Mouse (Mus musculus) testis, postnatal 14 days (tissue): ENCODE data around the gene 1700010B08Rik.
"Not testable (repeated sequence)": the region's sequence is repeated elsewhere in the genome, so short reads cannot be mapped to it uniquely, and the experiment has no call there.

Experiments used
- DNase-seq: peaks from one replicate; pipeline ENCODE4 v3.0.0; 2021; ENCODE audit warnings: low spot score

The 1700010B08Rik gene

GRCm38 (mm10) chr2:173719115-173719514, at the start of gene 1700010B08Rik:
Gene 1700010B08Rik (plus strand): TSS chr2:173719415.
- not testable (repeated sequence) for DNase-seq

DNA sequence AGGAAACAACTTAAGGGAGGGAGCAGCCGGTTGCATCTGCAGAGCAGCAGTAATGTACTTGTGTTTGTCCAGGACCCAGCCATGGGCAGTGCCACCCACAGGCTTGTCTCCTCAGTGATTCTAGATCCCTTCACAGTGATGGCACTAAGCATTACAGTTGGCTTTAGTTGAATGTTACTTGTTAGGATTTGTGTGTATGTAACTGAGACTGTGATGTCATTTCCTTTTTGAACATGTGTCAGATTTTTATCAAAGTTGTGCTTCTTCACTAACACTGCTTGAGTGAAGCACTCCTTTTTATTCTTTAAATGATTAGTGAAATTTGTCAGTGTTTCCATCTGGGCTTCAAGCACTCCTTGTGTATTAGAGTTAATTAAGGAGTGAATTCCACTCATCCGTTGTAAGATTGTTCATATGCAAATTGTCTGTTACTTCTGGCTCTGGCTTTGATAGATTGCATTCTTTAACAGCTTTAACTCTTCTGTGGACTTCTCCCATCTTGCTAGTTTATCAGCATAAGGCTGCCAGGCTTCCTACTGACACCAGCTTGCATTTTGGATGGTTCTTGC, 46.8 kb upstream of the 1700010B08Rik start:
- DNase-seq: no peak

DNA sequence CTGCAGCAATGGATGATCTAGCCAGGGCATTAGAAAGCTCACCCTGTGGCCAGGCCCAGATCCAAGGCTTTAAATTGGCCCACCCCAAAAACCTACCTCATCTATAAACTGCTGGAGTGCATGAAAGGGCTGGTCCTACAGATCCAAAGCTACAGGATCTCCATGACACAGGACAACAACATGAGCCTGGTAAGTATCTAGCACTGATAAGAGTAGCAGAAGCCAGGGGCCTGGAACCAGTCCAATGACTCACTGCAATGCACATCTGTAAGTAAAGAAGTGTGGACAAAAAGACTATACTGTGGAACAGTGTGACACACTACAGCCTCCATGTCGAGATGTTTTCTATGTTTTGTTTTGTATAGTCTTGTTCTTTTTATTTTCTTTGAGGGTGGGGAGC, 45.7 kb upstream of the 1700010B08Rik start:
- DNase-seq: no peak

DNA sequence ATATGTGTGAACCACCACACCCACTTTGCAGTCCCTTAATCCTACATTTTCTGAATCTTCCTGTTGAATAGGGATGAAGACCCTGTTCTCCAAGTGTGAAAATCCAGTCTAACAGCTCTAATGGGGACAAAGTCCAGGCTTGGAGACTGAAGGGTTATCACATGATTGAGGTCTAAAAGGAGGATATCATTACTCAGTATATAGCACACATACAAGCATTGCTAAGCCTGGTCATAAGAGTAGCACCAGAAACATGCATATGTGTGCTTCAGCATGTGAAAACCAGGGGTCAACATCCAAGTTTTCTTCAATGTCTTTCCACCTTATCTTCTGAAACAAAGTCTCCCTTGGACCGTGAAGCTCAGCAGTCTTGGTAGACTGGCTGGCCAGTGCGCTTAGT, 40.6 kb upstream of the 1700010B08Rik start:
- DNase-seq: no peak

GRCm38 (mm10) chr2:173679217-173679616, 40.0 kb upstream of the 1700010B08Rik start:
- DNase-seq: no peak

GRCm38 (mm10) chr2:173680153-173680552, 39.1 kb upstream of the 1700010B08Rik start:
- DNase-seq: no peak

GRCm38 (mm10) chr2:173682773-173683172, 36.4 kb upstream of the 1700010B08Rik start:
- no peak for DNase-seq

DNA sequence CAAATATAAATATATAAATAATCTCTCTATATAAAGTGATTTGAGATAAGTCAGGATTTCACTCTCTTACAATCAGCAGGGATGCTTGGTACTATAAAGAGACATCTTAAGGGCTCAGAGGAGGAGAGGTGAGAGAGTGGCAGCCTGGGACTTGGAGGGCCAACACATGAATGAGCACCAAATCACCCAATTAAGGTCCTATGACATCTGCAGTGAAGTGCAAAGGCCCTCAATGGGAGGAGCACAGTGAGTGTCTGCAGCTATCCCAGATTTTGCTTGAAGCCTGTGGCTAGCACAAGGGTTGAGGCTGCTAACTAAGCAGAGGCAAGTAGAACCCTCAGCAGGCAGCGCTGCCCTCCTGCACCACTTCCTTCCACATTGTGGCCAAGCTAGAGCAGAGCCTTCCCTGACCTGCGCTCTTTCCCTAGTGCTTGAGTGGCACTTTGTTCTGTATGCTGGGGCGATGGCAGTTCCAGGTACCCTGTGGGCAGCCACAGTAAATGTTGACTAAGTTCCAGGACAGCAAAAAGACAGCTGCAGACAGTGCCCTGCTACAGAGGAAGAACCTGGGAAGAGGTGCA, 33.3 kb upstream of the 1700010B08Rik start:
- DNase-seq: no peak

GRCm38 (mm10) chr2:173687363-173687762, 31.9 kb upstream of the 1700010B08Rik start:
- DNase-seq: no peak

DNA sequence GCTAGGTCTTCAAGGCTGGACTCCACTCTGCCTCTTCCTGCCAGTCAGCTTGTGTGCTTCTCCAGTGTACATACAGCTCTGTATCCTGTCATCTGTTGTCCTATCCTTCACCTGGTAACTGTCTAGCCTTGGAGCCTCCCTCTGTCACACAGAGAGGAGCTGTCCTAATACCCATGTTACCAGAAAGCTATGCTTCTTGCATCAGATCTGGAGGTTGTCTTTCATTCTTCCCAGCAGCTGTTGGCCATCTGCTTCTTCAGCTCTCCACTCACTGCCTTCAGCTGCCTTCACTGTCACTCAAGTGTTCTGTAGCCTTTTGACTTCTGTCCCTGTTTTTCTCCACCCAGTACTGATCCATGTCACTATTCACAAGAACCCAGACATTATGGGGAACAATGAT, 29.4 kb upstream of the 1700010B08Rik start:
- DNase-seq: no peak

DNA sequence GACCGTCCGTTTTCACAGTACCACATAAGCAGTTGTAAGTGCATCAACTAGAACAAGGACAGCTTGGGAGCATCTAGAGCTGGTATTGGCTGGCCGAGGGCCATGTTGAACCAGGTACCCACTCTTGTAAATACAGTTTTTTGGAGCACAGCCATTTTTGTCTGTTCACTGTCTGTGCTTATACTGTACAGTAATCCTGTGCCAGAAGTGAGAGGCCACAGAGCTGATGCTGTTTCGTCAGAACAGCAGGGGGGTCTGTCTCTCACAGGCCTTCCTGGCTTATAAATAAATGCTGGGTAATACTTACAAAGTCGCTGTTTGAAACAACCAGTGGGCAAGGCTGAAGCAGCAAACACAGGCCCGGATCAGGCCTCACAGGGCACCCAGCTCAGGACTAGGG, 27.5 kb upstream of the 1700010B08Rik start:
- DNase-seq: no peak

GRCm38 (mm10) chr2:173692693-173693092, 26.5 kb upstream of the 1700010B08Rik start:
- no peak for DNase-seq

DNA sequence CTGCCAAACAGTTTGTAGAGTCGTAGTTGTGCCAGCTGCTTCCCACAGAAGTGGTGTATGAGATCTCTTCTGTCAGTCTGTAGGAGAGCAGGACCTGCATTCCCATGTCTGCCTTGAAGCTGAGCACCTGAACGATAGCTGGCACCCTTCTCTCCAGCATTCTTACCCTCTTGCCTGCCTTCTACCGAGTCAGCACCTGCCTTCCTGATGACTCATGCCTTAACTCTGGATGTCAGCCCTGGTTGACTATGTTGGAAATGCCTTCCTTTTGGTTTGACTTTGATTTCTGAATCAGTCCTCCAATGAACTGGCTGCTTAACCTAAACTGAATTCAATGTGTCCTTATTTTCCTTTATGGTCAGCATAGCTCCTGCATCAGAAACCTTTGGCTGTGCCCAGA, 20.4 kb upstream of the 1700010B08Rik start:
- no peak for DNase-seq

DNA sequence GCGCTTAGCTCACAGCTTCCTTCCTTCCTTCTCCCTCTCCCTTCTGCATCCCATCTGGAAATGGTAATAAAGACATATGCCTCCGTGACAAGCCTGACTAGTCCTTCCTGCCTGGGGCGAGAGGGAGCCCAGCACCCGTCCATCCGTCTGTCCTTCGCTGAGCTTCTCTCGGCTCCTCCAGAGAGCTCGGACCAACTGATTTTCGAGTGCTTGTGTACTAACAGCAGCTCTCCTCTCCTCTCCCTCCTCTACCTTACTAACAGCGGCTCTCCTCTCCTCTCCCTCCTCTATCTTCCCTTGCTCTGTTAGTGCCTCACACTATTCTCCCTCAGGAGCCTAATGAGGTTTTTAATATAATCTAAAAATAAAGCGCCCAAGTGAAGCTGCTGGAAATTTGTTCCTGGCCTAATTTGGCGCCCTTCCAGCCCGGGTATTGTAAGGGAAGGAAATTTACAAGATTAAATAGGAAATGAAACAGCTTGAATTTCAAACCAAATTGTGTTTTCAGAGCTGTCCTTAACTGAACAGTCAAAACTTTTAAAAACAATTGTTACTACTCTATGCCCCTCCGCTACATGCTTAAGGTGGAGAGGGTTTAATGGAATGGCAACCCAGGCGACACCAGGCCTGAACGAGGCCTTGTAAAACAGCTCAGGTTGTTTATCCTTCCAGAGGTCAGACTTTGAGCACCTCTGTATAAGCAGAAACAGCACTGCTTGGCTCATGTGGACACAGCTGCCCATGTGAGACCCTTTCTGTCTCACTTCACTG, 16.9 kb upstream of the 1700010B08Rik start:
- DNase-seq: no peak

- no peak for DNase-seq
These were observed 16.4 kb upstream of the 1700010B08Rik start for GRCm38 (mm10) chr2:173702867-173703237.

- no peak for DNase-seq
These were observed 13.2 kb upstream of the 1700010B08Rik start for GRCm38 (mm10) chr2:173705827-173706551.

GRCm38 (mm10) chr2:173707626-173708025, 11.6 kb upstream of the 1700010B08Rik start:
- not testable (repeated sequence) for DNase-seq

GRCm38 (mm10) chr2:173710193-173710592, 9.0 kb upstream of the 1700010B08Rik start:
- DNase-seq: no peak

- DNase-seq: no peak
These were observed 6.6 kb upstream of the 1700010B08Rik start for GRCm38 (mm10) chr2:173712656-173713055.

GRCm38 (mm10) chr2:173713241-173713640, 6.0 kb upstream of the 1700010B08Rik start:
- DNase-seq: no peak

GRCm38 (mm10) chr2:173714620-173715218, 4.5 kb upstream of the 1700010B08Rik start:
- DNase-seq: no peak

GRCm38 (mm10) chr2:173716966-173717365, 2.2 kb upstream of the 1700010B08Rik start:
- no peak for DNase-seq
